Mouse (Mus musculus) cerebellum, adult 8-10 months (tissue): ENCODE data around the gene Noc3l.

Experiments
- DNase-seq: peaks from one replicate; pipeline ENCODE4 v3.0.0; 2022

Gene Noc3l

DNA sequence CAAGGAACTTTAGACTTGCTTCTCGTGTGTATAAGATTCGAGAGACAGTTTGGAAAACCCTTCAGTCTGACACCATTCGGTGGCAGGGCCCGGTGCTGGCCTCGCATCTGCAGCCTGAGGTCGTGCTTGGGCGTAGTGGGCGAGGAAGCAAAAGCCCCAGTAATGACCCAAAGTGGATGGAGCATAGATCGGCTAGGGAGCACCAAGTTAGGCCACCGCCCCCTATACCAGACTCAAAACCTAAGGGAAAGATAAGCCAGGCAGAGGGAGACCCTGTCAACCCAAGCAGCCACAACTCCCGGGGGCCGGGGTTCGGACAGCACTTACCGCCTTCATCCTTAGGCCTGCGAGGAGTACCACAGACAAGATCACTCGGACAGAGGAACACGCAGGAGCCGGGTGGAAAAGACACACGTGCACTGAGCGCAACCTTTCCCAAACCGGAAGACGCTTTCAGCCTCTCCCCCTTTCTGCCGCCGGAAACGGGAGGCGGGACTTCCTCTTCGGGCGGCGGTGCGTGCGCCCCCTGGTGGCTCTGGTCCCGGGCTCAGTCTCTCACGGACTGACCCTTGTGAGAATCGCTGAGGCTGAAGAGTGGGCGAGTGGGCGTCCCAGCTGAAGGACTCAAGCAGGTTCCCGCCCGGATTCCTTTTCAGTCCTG, at the start of gene Noc3l:
Gene Noc3l (minus strand): TSS at position 472 of the 661 bp plus-strand sequence.
- DNase-seq: peak; percentile 94

DNA sequence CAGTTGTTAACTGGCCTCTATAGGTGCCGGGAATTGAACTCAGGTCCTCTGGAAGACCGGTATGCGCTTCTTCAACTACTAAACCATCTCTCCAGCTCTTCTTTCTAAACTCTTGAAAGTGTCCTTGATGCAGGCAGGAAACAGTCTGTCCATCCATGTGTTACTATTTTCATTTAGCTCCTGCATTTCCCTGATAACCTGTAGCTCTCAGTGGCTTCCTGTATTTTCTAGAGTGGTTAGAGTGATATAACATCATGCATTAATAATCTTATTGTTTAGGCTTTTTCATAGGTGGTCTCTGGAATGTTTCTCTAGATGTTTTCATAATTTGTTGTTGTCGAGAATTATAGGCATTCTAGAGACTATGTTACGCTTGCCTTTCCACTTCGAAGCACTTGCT, 43.5 kb upstream of the Noc3l start:
- DNase-seq: no peak

DNA sequence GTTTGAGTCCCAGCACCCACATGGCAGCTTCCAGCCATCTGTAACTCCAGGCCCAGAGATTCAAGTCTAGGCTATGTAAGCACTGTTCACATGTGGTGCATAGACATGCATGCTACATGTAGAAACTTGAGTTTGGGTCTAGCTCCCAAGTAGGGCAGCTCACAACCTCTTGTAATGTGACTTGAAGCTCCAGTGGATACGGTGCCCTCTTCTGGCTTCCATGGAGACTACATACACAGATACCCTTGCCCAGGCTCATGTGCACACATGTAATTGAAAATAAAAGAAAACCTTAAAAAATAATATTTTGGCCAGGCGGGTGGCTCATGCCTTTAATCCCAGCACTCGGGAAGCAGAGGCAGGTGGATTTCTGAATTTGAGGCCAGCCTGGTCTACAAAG, 39.2 kb upstream of the Noc3l start:
- DNase-seq: no peak

DNA sequence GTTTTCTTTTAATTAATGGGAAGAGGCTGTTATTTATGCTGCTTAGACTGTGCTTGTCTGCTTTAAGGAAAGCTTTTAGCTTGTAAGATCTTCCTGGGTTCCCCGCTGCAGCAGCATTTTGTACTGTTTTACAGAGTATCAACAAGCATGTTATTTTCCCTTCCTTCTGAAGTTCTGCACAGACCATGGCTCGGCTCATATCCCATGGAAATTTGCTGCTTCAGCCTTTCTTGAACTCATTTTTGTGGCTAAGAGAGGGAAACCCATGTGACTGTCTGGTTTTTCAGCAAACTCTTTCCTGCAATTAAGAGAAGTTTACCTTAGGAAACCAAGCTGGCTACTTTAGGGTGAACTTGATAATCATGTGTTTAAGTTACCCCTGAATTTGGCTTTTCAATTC, 27.3 kb upstream of the Noc3l start:
- no peak for DNase-seq

DNA sequence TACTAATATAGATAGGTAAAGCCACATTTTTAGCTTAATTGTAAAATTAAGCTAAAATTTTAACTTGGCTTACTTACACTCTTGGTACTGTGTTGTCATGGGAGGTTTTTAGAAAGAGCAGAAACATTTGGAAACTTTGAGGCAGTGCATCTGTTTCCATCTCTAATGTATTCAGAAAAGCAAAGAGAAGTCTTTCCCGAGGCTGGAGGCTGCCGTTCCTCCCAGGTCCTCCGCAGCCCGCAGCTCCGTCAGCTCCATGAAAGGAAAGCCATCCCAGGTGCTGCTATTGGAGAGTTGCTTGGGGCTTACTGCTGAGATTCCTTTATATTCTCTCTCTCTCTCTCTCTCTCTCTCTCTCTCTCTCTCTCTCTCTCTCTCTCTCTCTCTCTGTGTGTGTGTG, 25.8 kb upstream of the Noc3l start:
- DNase-seq: no peak

- DNase-seq: peak; percentile 40
These were observed 18.2 kb upstream of the Noc3l start for GRCm38 (mm10) chr19:38837171-38837641.

DNA sequence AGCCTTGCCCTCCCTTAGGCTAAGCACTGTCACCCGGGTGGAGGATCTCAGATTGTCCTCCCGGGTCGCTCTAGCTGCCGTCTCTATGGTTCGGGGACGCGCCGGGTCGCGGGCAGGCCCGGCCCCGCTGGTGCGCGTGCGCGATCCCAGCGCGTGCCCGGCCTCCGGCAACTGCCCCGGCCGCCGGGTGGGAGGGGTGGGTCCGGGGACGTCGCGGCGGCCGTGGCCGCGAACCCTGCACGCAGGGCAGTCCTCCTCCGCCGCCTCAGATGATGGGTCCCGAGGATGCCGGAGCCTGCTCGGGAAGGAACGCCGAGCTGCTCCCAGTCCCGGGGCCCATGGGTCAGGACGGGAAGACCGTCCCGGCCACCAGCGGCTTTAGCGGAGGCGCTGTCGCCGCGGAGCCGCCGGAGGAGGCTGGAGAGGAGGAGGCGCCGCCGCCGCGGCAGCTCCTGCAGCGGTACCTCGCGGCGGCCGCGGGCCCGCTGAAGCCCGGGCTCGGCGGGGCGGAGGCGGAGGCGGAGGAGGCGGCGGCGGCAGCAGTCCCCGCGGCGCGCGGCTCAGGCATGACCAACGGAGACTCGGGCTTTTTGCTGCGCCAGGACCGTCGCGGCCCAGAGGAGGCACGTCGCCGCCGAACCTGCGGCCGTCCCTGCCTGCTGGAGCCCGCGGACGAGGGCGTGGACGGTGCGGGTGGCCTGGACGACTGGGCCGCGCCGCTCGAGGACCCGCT, 17.6 kb upstream of the Noc3l start, which contains the start of gene Tbc1d12:
Gene Tbc1d12 (plus strand): TSS at position 142 of the 733 bp plus-strand sequence.
- DNase-seq: peak; percentile 93

- DNase-seq: no peak
These were observed 17.0 kb upstream of the Noc3l start for GRCm38 (mm10) chr19:38836084-38836437.

GRCm38 (mm10) chr19:38833224-38833623, 14.2 kb upstream of the Noc3l start:
- no peak for DNase-seq

DNA sequence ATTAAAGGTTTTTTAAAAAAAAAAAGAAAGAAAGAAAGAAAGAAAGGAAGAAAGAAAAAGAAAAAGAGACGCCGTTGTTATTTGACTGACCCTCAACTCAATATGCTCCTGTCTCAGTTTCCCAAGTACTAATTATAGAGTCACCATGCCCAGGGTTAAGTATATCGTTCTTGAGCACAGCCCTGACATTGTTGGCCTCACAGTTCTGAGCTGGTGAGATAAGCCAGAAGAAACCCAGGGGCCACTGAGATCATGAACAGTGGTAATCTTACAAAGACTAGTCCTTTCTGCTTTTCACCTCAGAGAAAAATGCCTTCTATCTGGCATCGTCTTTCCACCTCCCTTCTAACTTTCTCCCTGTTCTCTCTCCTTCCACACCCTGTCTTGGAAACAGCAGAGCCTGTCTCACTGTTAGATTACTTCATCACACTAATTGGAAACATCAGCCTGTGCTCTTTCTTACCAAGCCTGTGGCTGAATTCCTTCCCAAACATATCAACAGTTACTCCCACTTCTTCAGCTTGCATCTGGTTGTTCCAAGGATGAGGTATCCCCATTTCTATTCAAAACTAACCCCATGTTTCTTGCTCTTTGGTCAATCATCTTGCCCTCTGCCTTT, 1.3 kb upstream of the Noc3l start:
- no peak for DNase-seq

- DNase-seq: no peak
These were observed 378 bp upstream of the Noc3l start for GRCm38 (mm10) chr19:38819427-38819802.

DNA sequence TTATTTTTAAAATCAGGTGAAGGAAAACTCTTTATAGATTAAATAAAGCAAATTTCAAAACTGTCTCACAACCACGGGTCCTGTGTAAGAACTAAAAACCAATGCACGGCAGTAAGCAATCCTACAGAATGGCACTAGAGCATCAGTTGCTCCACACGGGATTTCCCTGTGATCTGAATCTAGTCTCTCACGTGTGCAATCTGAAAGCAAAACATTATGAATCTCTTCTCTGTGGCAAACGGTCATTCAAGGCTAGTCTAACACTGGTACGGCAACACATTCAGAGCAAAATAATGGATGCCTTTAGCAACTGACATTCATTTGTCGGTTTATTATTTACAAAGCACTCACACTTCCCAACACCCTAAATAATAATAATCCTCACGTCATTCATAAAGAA, 846 bp downstream of the Noc3l start:
- DNase-seq: no peak

DNA sequence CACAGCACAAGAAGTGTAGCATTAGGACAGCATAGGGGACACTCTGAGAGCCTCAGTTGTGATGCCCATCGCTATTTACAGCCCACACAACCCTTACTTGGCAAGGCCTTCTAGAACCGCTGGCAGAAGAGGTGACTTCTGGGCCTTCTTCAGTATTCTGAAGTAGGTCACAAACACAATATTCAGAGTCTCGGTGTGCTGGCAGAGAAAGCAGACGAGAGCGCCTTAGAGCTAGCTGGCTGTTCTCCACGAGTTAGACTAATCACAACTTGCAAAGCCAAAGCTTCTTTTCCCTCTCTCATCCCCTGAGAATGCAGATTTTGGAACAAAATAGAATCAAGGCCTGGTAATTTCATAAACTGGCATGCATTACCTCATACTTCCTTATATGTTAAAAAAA, 20.2 kb downstream of the Noc3l start:
- no peak for DNase-seq

DNA sequence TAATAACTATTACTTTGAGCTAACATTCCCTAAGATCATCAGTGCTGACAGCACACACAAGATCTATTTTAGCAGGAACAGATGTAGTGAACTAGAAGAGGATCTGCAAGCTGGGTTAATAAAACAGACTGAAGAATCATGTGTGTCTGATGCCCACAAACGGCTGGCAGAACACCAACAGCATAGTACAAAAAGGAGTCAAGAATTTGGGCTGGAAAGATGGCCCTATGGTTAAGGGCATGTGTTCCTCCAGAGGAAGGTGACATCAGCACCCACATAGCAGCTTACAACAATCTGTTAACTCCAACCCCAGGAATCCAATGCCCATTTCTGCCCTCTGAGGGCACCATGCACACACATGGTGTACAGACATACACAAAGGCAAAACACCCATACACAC, 20.7 kb downstream of the Noc3l start:
- DNase-seq: no peak

GRCm38 (mm10) chr19:38796546-38796945, 22.5 kb downstream of the Noc3l start:
- DNase-seq: no peak

- DNase-seq: no peak
These were observed 25.4 kb downstream of the Noc3l start for GRCm38 (mm10) chr19:38793563-38794045.

DNA sequence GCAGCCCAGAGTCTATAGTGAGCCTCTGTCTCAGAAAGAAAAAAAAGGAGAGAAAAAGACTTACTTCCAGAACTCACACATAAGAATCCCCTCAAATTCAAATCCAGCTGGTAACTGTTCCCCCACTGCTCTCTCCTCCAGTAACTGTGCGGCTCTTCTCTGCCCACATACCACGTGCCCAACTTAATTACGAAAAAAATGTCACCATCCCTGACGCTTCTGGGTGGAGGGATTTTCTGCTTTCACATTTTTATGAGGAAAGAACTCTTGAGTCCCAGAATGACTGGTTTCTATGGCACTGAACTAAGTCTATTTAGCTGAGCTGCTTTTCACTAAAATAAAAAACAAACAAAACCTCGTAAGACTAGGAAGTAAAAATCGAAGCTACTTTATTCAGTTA, 31.3 kb downstream of the Noc3l start:
- DNase-seq: no peak

- DNase-seq: no peak
These were observed 35.5 kb downstream of the Noc3l start for GRCm38 (mm10) chr19:38783542-38783941.

GRCm38 (mm10) chr19:38778805-38779204, 40.2 kb downstream of the Noc3l start:
- DNase-seq: no peak

- DNase-seq: no peak
These were observed 43.5 kb downstream of the Noc3l start for GRCm38 (mm10) chr19:38775548-38775947.

- no peak for DNase-seq
These were observed 52.7 kb downstream of the Noc3l start for GRCm38 (mm10) chr19:38766306-38766705.

DNA sequence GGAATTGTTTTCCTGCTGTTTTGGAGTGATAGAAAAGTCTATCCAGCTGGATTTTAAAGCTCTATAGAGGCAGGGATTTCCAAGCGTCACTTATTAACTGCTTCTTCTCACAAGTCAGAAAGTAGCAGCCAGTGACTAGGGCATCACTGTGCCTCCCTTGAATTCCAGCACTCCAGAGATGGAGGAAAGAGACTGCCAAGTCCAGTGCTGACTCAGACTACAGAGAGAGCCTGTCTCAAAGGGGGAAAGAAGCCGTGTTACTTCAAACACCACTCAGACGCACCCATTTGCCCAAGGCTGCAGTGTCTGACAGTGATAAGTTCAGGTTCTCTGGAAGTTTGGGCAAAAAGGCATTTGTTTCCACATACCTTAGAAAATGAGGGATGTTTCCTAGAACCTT, 58.6 kb downstream of the Noc3l start:
- DNase-seq: no peak

GRCm38 (mm10) chr19:38758685-38759472, 60.2 kb downstream of the Noc3l start:
- no peak for DNase-seq
